Mouse (Mus musculus): ENCODE data around the gene Palm2. TPM values are rescaled to one million over a fixed set of nuclear protein-coding genes. Genes with fewer than 3 reads are reported as not detected.
A peak's percentile ranks its signal among the peaks of the same experiment; 100 is the strongest.

Palm2 gene
- polyA plus RNA-seq, 1 experiment from 2014 or later = 29.0 TPM

DNA sequence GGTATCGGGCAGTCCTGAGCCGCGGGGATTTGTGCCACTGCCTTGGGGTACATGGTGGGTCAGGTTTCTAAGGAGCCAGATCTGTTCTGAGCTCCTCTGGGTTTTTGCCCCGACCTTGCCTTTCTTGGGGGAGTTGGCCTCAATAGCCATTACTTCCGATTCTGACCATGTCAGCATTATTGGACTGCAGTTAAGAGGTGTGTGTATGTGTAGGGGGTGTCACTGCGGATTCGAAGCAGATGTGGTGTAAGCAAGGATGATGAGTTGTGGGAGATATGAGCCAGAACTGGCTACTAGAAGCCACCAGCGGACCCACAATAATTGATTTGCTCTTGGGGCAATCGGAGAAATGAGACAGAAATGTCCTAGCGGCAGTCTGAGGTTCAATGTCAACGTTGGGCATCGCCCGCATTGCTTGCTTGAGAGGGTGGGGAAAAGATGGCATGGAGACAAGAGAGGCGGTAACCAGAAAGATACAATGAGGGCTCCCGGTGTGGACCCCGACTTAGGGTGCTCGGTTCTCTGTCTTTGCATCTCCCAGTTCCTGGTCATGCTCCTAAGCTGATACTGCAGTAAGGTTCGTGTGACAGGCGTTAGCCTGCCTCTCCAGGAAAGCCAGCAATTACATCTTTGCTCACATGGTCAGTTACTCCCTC lies 786 bp downstream of the Palm2 start:
- Histone ChIP-seq H3K4me2 (peak overlapping the region; percentile 93), H3K27ac (ENCODE audit: low read depth, low read length) (no peak overlapping the region), H3K9me3 (replicated peaks; ENCODE audit: control insufficient read depth, low read length) (no peaks in the 10 kb centered on the region), H3K27me3 (ENCODE audit: control insufficient read depth, insufficient read depth, low read length) (peaks cover 46% of the 10 kb centered on the region), H3K4me3 (ENCODE audit: low read depth, low read length) (peak overlapping the region; percentile 55), H3K4me1 (ENCODE audit: control insufficient read depth, insufficient read depth, low read length) (peaks cover 2% of the 10 kb centered on the region; the same call in 1 of the 2 replicates), H3K9ac (ENCODE audit: low read depth, low read length) (peak overlapping the region; percentile 4; the same call in 1 of the 2 replicates), H3K36me3 (ENCODE audit: control insufficient read depth, insufficient read depth, low read length) (no peaks in the 10 kb centered on the region)
- ATAC-seq (replicated peaks; ENCODE audit: insufficient number of reproducible peaks, low FRiP score, low TSS enrichment) = no peak
- 19% methylated on average over 19 of the region's 19 CpGs for WGBS (ENCODE audit: insufficient replicate concordance)

DNA sequence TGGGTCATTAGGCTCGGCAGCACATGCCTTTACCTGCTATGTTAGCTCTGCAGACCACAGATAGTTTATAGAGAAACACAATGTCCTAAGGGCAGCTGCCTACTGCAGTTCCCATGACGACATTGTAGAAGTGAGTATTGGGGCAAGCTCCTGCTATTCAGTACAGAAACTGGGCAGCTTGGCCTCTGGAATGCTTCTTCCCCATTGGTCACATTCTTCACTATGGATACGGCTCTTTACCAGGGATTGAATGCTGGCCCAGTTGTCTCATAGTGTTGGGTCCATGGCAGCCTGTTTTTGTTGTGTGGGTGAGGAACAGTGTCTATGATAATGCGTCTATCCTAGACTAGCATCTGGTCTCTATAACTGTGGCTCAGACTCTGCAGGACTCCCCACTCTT lies 2.2 kb downstream of the Palm2 start:
- WGBS (ENCODE audit: insufficient replicate concordance) = 63% methylated on average over 4 of the region's 4 CpGs

DNA sequence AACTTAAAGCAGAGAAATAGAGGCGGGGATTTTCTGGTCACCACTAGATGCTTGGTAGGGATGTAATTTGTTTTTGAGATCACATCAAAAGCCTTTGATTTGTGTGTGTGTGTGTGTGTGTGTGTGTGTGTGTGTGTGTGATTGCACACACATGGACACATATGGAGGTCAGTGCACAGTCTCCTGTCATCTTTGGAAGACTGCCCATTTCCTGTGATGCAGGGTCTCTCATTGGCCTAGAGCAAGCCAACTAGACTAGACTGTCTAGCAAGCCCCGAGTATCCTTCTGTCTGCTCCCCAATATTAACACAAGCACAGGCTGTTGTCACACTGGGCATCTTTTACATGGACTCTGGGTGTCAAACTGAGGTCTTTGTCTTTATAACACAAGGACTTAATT lies 12.0 kb downstream of the Palm2 start:
- 67% methylated on average over 2 of the region's 2 CpGs for WGBS (ENCODE audit: insufficient replicate concordance)
- Histone ChIP-seq H3K27ac (ENCODE audit: low read depth, low read length) (no peak overlapping the region), H3K4me1 (ENCODE audit: control insufficient read depth, insufficient read depth, low read length) (no peaks in the 10 kb centered on the region), H3K27me3 (ENCODE audit: control insufficient read depth, insufficient read depth, low read length) (no peaks in the 10 kb centered on the region), H3K36me3 (ENCODE audit: control insufficient read depth, insufficient read depth, low read length) (no peaks in the 10 kb centered on the region), H3K4me3 (ENCODE audit: low read depth, low read length) (no peak overlapping the region), H3K4me2 (no peak overlapping the region), H3K9me3 (replicated peaks; ENCODE audit: control insufficient read depth, low read length) (no peaks in the 10 kb centered on the region), H3K9ac (ENCODE audit: low read depth, low read length) (no peak overlapping the region)
- no peak for ATAC-seq (replicated peaks; ENCODE audit: insufficient number of reproducible peaks, low FRiP score, low TSS enrichment)

More for the DNA sequence above, 2.2 kb downstream of the Palm2 start:
- Histone ChIP-seq H3K4me1 (ENCODE audit: control insufficient read depth, insufficient read depth, low read length) (peaks cover 2% of the 10 kb centered on the region; the same call in 1 of the 2 replicates), H3K27ac (ENCODE audit: low read depth, low read length) (no peak overlapping the region), H3K4me3 (ENCODE audit: low read depth, low read length) (no peak overlapping the region), H3K36me3 (ENCODE audit: control insufficient read depth, insufficient read depth, low read length) (no peaks in the 10 kb centered on the region), H3K27me3 (ENCODE audit: control insufficient read depth, insufficient read depth, low read length) (peaks cover 46% of the 10 kb centered on the region), H3K9me3 (replicated peaks; ENCODE audit: control insufficient read depth, low read length) (no peaks in the 10 kb centered on the region), H3K4me2 (no peak overlapping the region), H3K9ac (ENCODE audit: low read depth, low read length) (no peak overlapping the region)
- ATAC-seq (replicated peaks; ENCODE audit: insufficient number of reproducible peaks, low FRiP score, low TSS enrichment) = no peak

DNA sequence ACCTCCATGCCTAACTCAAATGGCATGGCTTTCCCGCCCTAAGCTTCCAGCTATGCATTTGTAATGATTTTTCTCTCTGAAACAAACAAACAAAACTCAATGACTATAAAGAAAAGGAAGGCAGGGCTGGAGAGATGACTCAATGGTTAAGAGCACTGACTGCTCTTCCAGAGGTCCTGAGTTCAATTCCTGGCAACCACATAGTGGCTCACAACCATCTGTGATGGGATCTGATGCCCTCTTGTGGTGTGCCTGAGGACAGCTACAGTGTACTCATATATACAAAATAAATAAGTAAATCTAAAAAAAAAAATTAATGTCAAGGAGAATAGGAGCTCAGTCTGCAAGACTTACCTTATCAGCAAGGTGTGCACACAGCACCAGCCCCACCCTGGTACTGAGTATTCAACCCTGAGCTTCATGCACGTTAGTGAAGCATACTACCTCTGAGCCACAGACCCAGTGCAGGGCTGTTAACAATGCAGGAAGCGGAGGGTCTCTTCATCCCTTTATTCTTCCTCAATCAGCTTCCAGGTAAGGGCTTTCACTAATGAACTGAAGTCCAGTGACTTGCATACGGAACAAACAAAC lies 12.9 kb downstream of the Palm2 start:
- Histone ChIP-seq H3K27ac (ENCODE audit: low read depth, low read length) (no peak overlapping the region), H3K9ac (ENCODE audit: low read depth, low read length) (no peak overlapping the region), H3K9me3 (replicated peaks; ENCODE audit: control insufficient read depth, low read length) (no peaks in the 10 kb centered on the region), H3K4me1 (ENCODE audit: control insufficient read depth, insufficient read depth, low read length) (no peaks in the 10 kb centered on the region), H3K27me3 (ENCODE audit: control insufficient read depth, insufficient read depth, low read length) (no peaks in the 10 kb centered on the region), H3K4me3 (ENCODE audit: low read depth, low read length) (no peak overlapping the region), H3K36me3 (ENCODE audit: control insufficient read depth, insufficient read depth, low read length) (no peaks in the 10 kb centered on the region), H3K4me2 (no peak overlapping the region)
- WGBS (ENCODE audit: insufficient replicate concordance) = 80% methylated on average over 4 of the region's 4 CpGs
- ATAC-seq (replicated peaks; ENCODE audit: insufficient number of reproducible peaks, low FRiP score, low TSS enrichment) = no peak

DNA sequence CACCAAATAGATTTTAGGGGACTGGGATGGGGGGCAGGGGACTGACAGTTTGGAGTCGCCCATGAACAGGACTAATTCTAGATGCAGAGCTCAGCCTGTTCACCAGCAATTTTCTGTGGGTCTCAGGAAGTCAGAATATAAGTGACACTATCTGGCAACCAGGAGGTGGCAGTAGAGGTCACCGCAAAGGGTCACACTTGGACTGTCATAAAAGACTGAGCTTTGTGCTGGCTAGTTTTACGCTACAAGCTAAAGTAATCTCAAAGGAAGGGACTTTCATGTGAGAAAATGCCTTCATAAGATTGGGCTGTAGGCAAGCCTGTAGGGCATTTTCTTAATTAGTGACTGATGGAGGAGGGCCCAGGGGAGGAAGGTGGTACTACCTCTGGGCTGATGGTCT lies 17.8 kb downstream of the Palm2 start:
- H3K4me2 ChIP-seq = no peak overlapping the region
- no peak overlapping the region for H3K4me3 ChIP-seq (ENCODE audit: low read depth, low read length)
- H3K4me1 ChIP-seq (ENCODE audit: control insufficient read depth, insufficient read depth, low read length) = no peaks in the 10 kb centered on the region
- no peaks in the 10 kb centered on the region for H3K27me3 ChIP-seq (ENCODE audit: control insufficient read depth, insufficient read depth, low read length)
- no peak overlapping the region for H3K27ac ChIP-seq (ENCODE audit: low read depth, low read length)
- H3K36me3 ChIP-seq (ENCODE audit: control insufficient read depth, insufficient read depth, low read length) = no peaks in the 10 kb centered on the region
- no peaks in the 10 kb centered on the region for H3K9me3 ChIP-seq (replicated peaks; ENCODE audit: control insufficient read depth, low read length)
- 32% methylated on average over 3 of the region's 3 CpGs for WGBS (ENCODE audit: insufficient replicate concordance)
- no peak overlapping the region for H3K9ac ChIP-seq (ENCODE audit: low read depth, low read length)
- ATAC-seq (replicated peaks; ENCODE audit: insufficient number of reproducible peaks, low FRiP score, low TSS enrichment) = no peak

DNA sequence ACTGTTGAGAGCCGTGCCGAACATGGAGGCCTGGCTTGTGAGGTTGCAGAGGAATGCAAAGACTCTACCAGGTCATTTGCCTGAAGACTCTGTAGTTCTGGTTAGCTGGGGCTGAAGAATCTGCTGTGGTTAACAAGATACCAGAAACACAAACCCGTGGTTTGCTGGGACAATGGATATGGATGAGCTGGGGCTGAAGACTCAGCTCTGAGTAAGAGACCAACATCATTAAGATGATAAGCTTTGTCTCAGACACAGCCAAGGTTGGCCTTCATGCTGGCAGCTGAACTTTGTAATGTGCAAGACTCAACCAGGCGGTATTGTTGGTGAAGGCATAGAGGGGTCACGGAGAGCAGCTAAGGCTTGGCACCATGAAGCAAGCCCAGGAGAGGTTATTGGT lies 18.6 kb downstream of the Palm2 start:
- H3K27me3 ChIP-seq (ENCODE audit: control insufficient read depth, insufficient read depth, low read length) = no peaks in the 10 kb centered on the region
- H3K27ac ChIP-seq (ENCODE audit: low read depth, low read length) = no peak overlapping the region
- H3K4me1 ChIP-seq (ENCODE audit: control insufficient read depth, insufficient read depth, low read length) = no peaks in the 10 kb centered on the region
- no peak overlapping the region for H3K4me2 ChIP-seq
- no peak overlapping the region for H3K4me3 ChIP-seq (ENCODE audit: low read depth, low read length)
- no peaks in the 10 kb centered on the region for H3K36me3 ChIP-seq (ENCODE audit: control insufficient read depth, insufficient read depth, low read length)
- no peaks in the 10 kb centered on the region for H3K9me3 ChIP-seq (replicated peaks; ENCODE audit: control insufficient read depth, low read length)
- no peak overlapping the region for H3K9ac ChIP-seq (ENCODE audit: low read depth, low read length)
- 84% methylated on average over 5 of the region's 5 CpGs for WGBS (ENCODE audit: insufficient replicate concordance)
- ATAC-seq (replicated peaks; ENCODE audit: insufficient number of reproducible peaks, low FRiP score, low TSS enrichment) = no peak

DNA sequence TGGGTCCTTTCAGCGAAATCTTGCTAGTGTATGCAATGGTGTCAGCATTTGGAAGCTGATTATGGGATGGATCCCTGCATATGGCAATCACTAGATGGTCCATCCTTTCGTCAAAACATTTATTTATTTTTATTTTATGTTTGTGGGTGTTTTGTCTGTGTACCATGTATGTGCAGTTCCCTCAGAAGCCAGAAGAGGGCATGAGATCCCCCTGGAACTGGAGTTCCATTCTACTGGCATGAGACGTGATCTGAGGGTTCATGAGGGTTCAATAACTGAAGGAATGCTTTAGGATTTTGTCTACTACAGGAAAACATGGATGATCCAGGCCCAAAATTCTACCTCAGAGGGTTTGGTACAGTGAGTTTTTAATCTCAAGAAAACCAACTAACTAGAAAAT lies 28.3 kb downstream of the Palm2 start:
- WGBS (ENCODE audit: insufficient replicate concordance) = 34% methylated on average over 2 of the region's 3 CpGs
- H3K4me3 ChIP-seq (ENCODE audit: low read depth, low read length) = no peak overlapping the region

DNA sequence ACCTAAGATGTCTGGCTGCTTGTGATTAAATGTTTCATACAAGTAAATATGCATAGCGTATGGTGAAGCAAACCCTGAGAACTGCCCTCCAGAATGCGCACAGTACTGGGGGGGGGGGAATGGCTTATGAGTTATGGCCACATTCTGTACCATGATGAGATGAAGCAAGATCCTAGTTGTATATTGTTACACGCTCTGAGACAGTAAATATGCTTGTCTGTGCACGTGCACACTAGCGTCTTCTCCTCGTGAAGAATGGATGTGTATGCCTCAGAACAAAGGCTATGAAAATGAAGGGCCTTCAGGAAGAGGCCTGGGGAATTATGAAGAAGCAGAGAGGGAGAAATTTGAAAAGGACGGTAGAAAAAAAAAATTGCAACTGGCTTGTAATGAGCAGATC lies 48.4 kb downstream of the Palm2 start:
- H3K4me1 ChIP-seq (ENCODE audit: control insufficient read depth, insufficient read depth, low read length) = no peaks in the 10 kb centered on the region
- H3K36me3 ChIP-seq (ENCODE audit: control insufficient read depth, insufficient read depth, low read length) = no peaks in the 10 kb centered on the region
- no peak overlapping the region for H3K9ac ChIP-seq (ENCODE audit: low read depth, low read length)
- no peak for ATAC-seq (replicated peaks; ENCODE audit: insufficient number of reproducible peaks, low FRiP score, low TSS enrichment)
- H3K27ac ChIP-seq (ENCODE audit: low read depth, low read length) = no peak overlapping the region
- H3K9me3 ChIP-seq (replicated peaks; ENCODE audit: control insufficient read depth, low read length) = no peaks in the 10 kb centered on the region
- 79% methylated on average over 7 of the region's 7 CpGs for WGBS (ENCODE audit: insufficient replicate concordance)
- H3K4me2 ChIP-seq = no peak overlapping the region
- no peaks in the 10 kb centered on the region for H3K27me3 ChIP-seq (ENCODE audit: control insufficient read depth, insufficient read depth, low read length)
- H3K4me3 ChIP-seq (ENCODE audit: low read depth, low read length) = no peak overlapping the region

More for the DNA sequence above, 28.3 kb downstream of the Palm2 start:
- Histone ChIP-seq H3K4me2 (no peak overlapping the region), H3K27ac (ENCODE audit: low read depth, low read length) (no peak overlapping the region), H3K9ac (ENCODE audit: low read depth, low read length) (no peak overlapping the region), H3K4me1 (ENCODE audit: control insufficient read depth, insufficient read depth, low read length) (0 out of 2 replicates have a peak, but pooled peaks cover 3% of the 10 kb centered on the region), H3K9me3 (replicated peaks; ENCODE audit: control insufficient read depth, low read length) (no peaks in the 10 kb centered on the region), H3K36me3 (ENCODE audit: control insufficient read depth, insufficient read depth, low read length) (no peaks in the 10 kb centered on the region), H3K27me3 (ENCODE audit: control insufficient read depth, insufficient read depth, low read length) (no peaks in the 10 kb centered on the region)
- ATAC-seq (replicated peaks; ENCODE audit: insufficient number of reproducible peaks, low FRiP score, low TSS enrichment) = no peak

DNA sequence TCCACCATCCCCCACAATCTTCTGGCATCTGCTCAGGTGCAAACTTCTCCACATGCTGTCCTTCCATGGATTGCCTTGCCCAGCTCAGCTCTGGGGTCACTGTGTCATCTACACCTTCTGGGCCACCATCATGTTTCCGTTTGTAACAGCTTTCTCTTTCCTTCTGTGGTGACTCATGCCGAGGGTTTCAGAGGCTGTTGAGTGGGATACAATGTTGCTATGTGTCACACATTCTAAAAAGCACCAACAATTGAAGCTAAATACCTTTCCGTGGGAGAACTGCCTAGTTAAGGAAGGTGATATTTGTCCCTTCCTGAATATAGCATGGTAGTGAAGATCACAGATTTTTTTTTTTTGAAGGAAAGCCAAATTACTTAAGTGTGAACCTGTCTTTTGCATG lies 52.3 kb downstream of the Palm2 start:
- 74% methylated on average over 3 of the region's 3 CpGs for WGBS (ENCODE audit: insufficient replicate concordance)
- no peaks in the 10 kb centered on the region for H3K9me3 ChIP-seq (replicated peaks; ENCODE audit: control insufficient read depth, low read length)
- H3K36me3 ChIP-seq (ENCODE audit: control insufficient read depth, insufficient read depth, low read length) = no peaks in the 10 kb centered on the region
- ATAC-seq (replicated peaks; ENCODE audit: insufficient number of reproducible peaks, low FRiP score, low TSS enrichment) = no peak
- H3K9ac ChIP-seq (ENCODE audit: low read depth, low read length) = no peak overlapping the region
- no peak overlapping the region for H3K4me3 ChIP-seq (ENCODE audit: low read depth, low read length)
- H3K4me1 ChIP-seq (ENCODE audit: control insufficient read depth, insufficient read depth, low read length) = 0 out of 2 replicates have a peak, but pooled peaks cover 4% of the 10 kb centered on the region
- no peaks in the 10 kb centered on the region for H3K27me3 ChIP-seq (ENCODE audit: control insufficient read depth, insufficient read depth, low read length)
- H3K27ac ChIP-seq (ENCODE audit: low read depth, low read length) = no peak overlapping the region
- no peak overlapping the region for H3K4me2 ChIP-seq
